Mouse (Mus musculus) forebrain, postnatal 0 days (tissue): ENCODE measurements around the gene Pard3. TPM values are rescaled to one million over a fixed set of nuclear protein-coding genes. Genes with fewer than 3 reads are reported as not detected.

Source experiments
- ATAC-seq: fragments of 200-750 bp; cut with Nextera tagmentation; 2 replicates; pipeline ENCODE4 v1.8.0; 2017; ENCODE audit warnings: mild to moderate bottlenecking, moderate library complexity
- DNase-seq: peaks from one replicate; pipeline ENCODE4 v3.0.0-alpha.2; 2015
- H3K27ac ChIP-seq: fragments of 300-500 bp; sonication (generic); 2 replicates; pipeline ENCODE4 v1.5.1; 2014; ENCODE audit warnings: low read depth, mild to moderate bottlenecking, antibody characterized with exemption, low read length, moderate library complexity, mixed read lengths
- H3K27me3 ChIP-seq: fragments of 300-500 bp; sonication (generic); 2 replicates; pipeline ENCODE4 v1.6.1; 2014; ENCODE audit warnings: mild to moderate bottlenecking, low read length, mixed read lengths; ENCODE audit not compliant: insufficient read depth
- H3K36me3 ChIP-seq: fragments of 300-500 bp; sonication (generic); 2 replicates; pipeline ENCODE4 v1.6.1; 2014; ENCODE audit warnings: mild to moderate bottlenecking, moderate library complexity; ENCODE audit not compliant: insufficient read depth
- H3K4me1 ChIP-seq: fragments of 300-500 bp; sonication (generic); 2 replicates; pipeline ENCODE4 v1.6.1; 2014; ENCODE audit warnings: antibody characterized with exemption; ENCODE audit not compliant: insufficient read depth
- H3K4me2 ChIP-seq: fragments of 300-500 bp; sonication (generic); 2 replicates; pipeline ENCODE4 v1.6.1; 2014; ENCODE audit warnings: low read depth, mild to moderate bottlenecking, moderate library complexity
- H3K4me3 ChIP-seq: fragments of 300-500 bp; sonication (generic); 2 replicates; pipeline ENCODE4 v1.5.1; 2014; ENCODE audit warnings: low read depth, low read length, mixed read lengths
- H3K9ac ChIP-seq: fragments of 300-500 bp; sonication (generic); 2 replicates; pipeline ENCODE4 v1.6.1; 2014; ENCODE audit warnings: mild to moderate bottlenecking
- H3K9me3 ChIP-seq: fragments of 300-500 bp; sonication (generic); 2 replicates; pipeline ENCODE4 v1.6.1; 2016; ENCODE audit warnings: low read length
- CTCF ChIP-seq: sonication (generic); IDR thresholded peaks from 2 replicates; pipeline ENCODE4 v1.5.1; 2016; ENCODE audit warnings: antibody characterized with exemption, control low read depth, low read depth
- WGBS: fragments of 180-500 bp; shearing (Covaris S2); extraction: QIAGEN DNeasy Blood & Tissue Kit; methylation state at CpG from one replicate; pipeline ENCODE4 v1.1.7; 2014; 5-methylcytosine and 5-hydroxymethylcytosine counted together
- polyA plus RNA-seq: library from polyadenylated mRNA; unstranded; fragments of >200 nt; fragmentation: Nextera tagmentation; extraction: Ambion mirVana; gene quantifications from 2 replicates; pipeline ENCODE4 v1.2.1, GENCODE M21; 2015
- total RNA-seq: library from RNA; depleted of rRNA; stranded (reverse); fragments of >200 nt; gene quantifications from 2 replicates; pipeline ENCODE4 v1.2.3, GENCODE M21; 2014

Pard3 gene
- total and polyA plus RNA-seq, 2 experiments from 2014 or later, result 11.4 to 31.0 TPM

- TF ChIP-seq CTCF, result no peak
- ATAC-seq, result no peak
Measured at GRCm38 (mm10) chr8:127377775-127378174, 314.1 kb downstream of the Pard3 start.

GRCm38 (mm10) chr8:127378994-127379858 is 315.5 kb downstream of the Pard3 start:
- ATAC-seq, result peak; percentile 96
- no peak for TF ChIP-seq CTCF

More at GRCm38 (mm10) chr8:127377775-127378174, 314.1 kb downstream of the Pard3 start:
- Histone ChIP-seq H3K36me3 (no peaks in the 10 kb centered on the region), H3K9ac (no peak overlapping the region), H3K4me2 (no peak overlapping the region), H3K27me3 (no peaks in the 10 kb centered on the region), H3K4me1 (no peaks in the 10 kb centered on the region), H3K27ac (no peak overlapping the region), H3K4me3 (no peak overlapping the region), H3K9me3 (no peaks in the 10 kb centered on the region)
- 79% methylated on average over 2 of the region's 2 CpGs for WGBS
- DNase-seq, result no peak

GRCm38 (mm10) chr8:127381259-127381658 is 317.6 kb downstream of the Pard3 start:
- H3K9me3 ChIP-seq, result no peaks in the 10 kb centered on the region
- 97% methylated on average over 3 of the region's 3 CpGs for WGBS
- no peak overlapping the region for H3K4me2 ChIP-seq
- H3K36me3 ChIP-seq, result 0 out of 2 replicates have a peak, but pooled peaks cover 8% of the 10 kb centered on the region
- DNase-seq (no peak), ATAC-seq (no peak)
- H3K27ac ChIP-seq, result no peak overlapping the region
- no peak overlapping the region for H3K4me3 ChIP-seq
- no peak overlapping the region for H3K9ac ChIP-seq
- no peak for TF ChIP-seq CTCF
- H3K4me1 ChIP-seq, result no peaks in the 10 kb centered on the region
- no peaks in the 10 kb centered on the region for H3K27me3 ChIP-seq

More at GRCm38 (mm10) chr8:127378994-127379858, 315.5 kb downstream of the Pard3 start:
- Histone ChIP-seq H3K4me3 (no peak overlapping the region), H3K36me3 (0 out of 2 replicates have a peak, but pooled peaks cover 8% of the 10 kb centered on the region), H3K9ac (no peak overlapping the region), H3K4me2 (no peak overlapping the region), H3K27ac (peak overlapping the region; percentile 4; the same call in 1 of the 2 replicates), H3K9me3 (no peaks in the 10 kb centered on the region), H3K27me3 (no peaks in the 10 kb centered on the region), H3K4me1 (no peaks in the 10 kb centered on the region)
- peak; percentile 80 for DNase-seq
- 31% methylated on average over 11 of the region's 11 CpGs for WGBS

- TF ChIP-seq CTCF, result no peak
- no peak overlapping the region for H3K4me3 ChIP-seq
- ATAC-seq (no peak), DNase-seq (no peak)
- H3K27me3 ChIP-seq, result no peaks in the 10 kb centered on the region
- H3K9me3 ChIP-seq, result no peaks in the 10 kb centered on the region
- no peaks in the 10 kb centered on the region for H3K4me1 ChIP-seq
- H3K4me2 ChIP-seq, result no peak overlapping the region
- no peak overlapping the region for H3K9ac ChIP-seq
- peaks cover 11% of the 10 kb centered on the region; the same call in 1 of the 2 replicates for H3K36me3 ChIP-seq
- no peak overlapping the region for H3K27ac ChIP-seq
Measured at GRCm38 (mm10) chr8:127392700-127393099, 329.0 kb downstream of the Pard3 start.

- TF ChIP-seq CTCF, result no peak
- no peaks in the 10 kb centered on the region for H3K4me1 ChIP-seq
- DNase-seq (no peak), ATAC-seq (no peak)
- no peak overlapping the region for H3K4me2 ChIP-seq
- H3K36me3 ChIP-seq, result peaks cover 9% of the 10 kb centered on the region; the same call in 1 of the 2 replicates
- WGBS, result 58% methylated on average over 4 of the region's 4 CpGs
- H3K9me3 ChIP-seq, result no peaks in the 10 kb centered on the region
- no peak overlapping the region for H3K4me3 ChIP-seq
- H3K27me3 ChIP-seq, result no peaks in the 10 kb centered on the region
- no peak overlapping the region for H3K27ac ChIP-seq
- no peak overlapping the region for H3K9ac ChIP-seq
Measured at GRCm38 (mm10) chr8:127395488-127395887, 331.8 kb downstream of the Pard3 start.

- H3K9me3 ChIP-seq, result no peaks in the 10 kb centered on the region
- DNase-seq, result no peak
- no peak overlapping the region for H3K9ac ChIP-seq
- no peak for ATAC-seq
- H3K27me3 ChIP-seq, result no peaks in the 10 kb centered on the region
- H3K4me2 ChIP-seq, result no peak overlapping the region
- no peaks in the 10 kb centered on the region for H3K4me1 ChIP-seq
- H3K36me3 ChIP-seq, result no peaks in the 10 kb centered on the region
- TF ChIP-seq CTCF, result no peak
- no peak overlapping the region for H3K4me3 ChIP-seq
- H3K27ac ChIP-seq, result no peak overlapping the region
Measured at GRCm38 (mm10) chr8:127405815-127406214, 342.1 kb downstream of the Pard3 start.

- DNase-seq (no peak), ATAC-seq (peak; percentile 23; the same call in 1 of the 2 replicates)
- no peaks in the 10 kb centered on the region for H3K9me3 ChIP-seq
- peaks cover 2% of the 10 kb centered on the region; the same call in 1 of the 2 replicates for H3K36me3 ChIP-seq
- no peaks in the 10 kb centered on the region for H3K27me3 ChIP-seq
- H3K4me2 ChIP-seq, result no peak overlapping the region
- 73% methylated on average over 12 of the region's 12 CpGs for WGBS
- no peaks in the 10 kb centered on the region for H3K4me1 ChIP-seq
- no peak overlapping the region for H3K4me3 ChIP-seq
- H3K27ac ChIP-seq, result no peak overlapping the region
- TF ChIP-seq CTCF, result no peak
- no peak overlapping the region for H3K9ac ChIP-seq
Measured at GRCm38 (mm10) chr8:127410606-127411005, 346.9 kb downstream of the Pard3 start.
